Mouse (Mus musculus): ENCODE results near the gene Chchd2. TPM values are rescaled to one million over a fixed set of nuclear protein-coding genes. Genes with fewer than 3 reads are reported as not detected.

Chchd2 gene
- polyA plus RNA-seq, 1 experiment: 657 TPM

- WGBS: 25% methylated on average over 8 of the region's 8 CpGs
- H3K4me1 ChIP-seq (ENCODE audit: control insufficient read depth, insufficient read depth, low read length): peaks cover 1% of the 10 kb centered on the region; the same call in 1 of the 2 replicates
- no peak overlapping the region for H3K27ac ChIP-seq (ENCODE audit: control insufficient read depth, insufficient read depth, low read depth, low read length, poor library complexity)
- H3K4me3 ChIP-seq (replicated peaks; ENCODE audit: control insufficient read depth, low read depth, low read length): peak overlapping the region; percentile 85
- no peak for TF ChIP-seq POLR2A (IDR thresholded peaks at IDR 0.05; ENCODE audit: borderline replicate concordance, control insufficient read depth, low read depth, low read length)
- TF ChIP-seq CTCF (IDR thresholded peaks at IDR 0.05; ENCODE audit: control insufficient read depth, insufficient read depth, low read length): no peak
These were observed 39.8 kb downstream of the Chchd2 start for GRCm38 (mm10) chr5:129847558-129847820.

GRCm38 (mm10) chr5:129846752-129847557 lies 40.3 kb downstream of the Chchd2 start, which contains the start of gene Sumf2:
Gene Sumf2 (plus strand): TSS chr5:129846986.
- TF ChIP-seq POLR2A (IDR thresholded peaks at IDR 0.05; ENCODE audit: borderline replicate concordance, control insufficient read depth, low read depth, low read length) (peak; percentile 74; the same call in 1 of the 2 replicates), CTCF (IDR thresholded peaks at IDR 0.05; ENCODE audit: control insufficient read depth, insufficient read depth, low read length) (no peak)
- Histone ChIP-seq H3K4me3 (replicated peaks; ENCODE audit: control insufficient read depth, low read depth, low read length) (peak within 1 kb of the TSS; percentile 85), H3K27ac (ENCODE audit: control insufficient read depth, insufficient read depth, low read depth, low read length, poor library complexity) (no peak within 1 kb of the TSS), H3K4me1 (ENCODE audit: control insufficient read depth, insufficient read depth, low read length) (peaks cover 1% of the 10 kb centered on the region; the same call in 1 of the 2 replicates)
- 2% methylated on average over 22 of the region's 22 CpGs for WGBS

GRCm38 (mm10) chr5:129844848-129845247 lies 42.4 kb downstream of the Chchd2 start:
- Histone ChIP-seq H3K4me1 (ENCODE audit: control insufficient read depth, insufficient read depth, low read length) (peaks cover 1% of the 10 kb centered on the region; the same call in 1 of the 2 replicates), H3K4me3 (replicated peaks; ENCODE audit: control insufficient read depth, low read depth, low read length) (no peak overlapping the region), H3K27ac (ENCODE audit: control insufficient read depth, insufficient read depth, low read depth, low read length, poor library complexity) (no peak overlapping the region)
- TF ChIP-seq CTCF (IDR thresholded peaks at IDR 0.05; ENCODE audit: control insufficient read depth, insufficient read depth, low read length) (no peak), POLR2A (IDR thresholded peaks at IDR 0.05; ENCODE audit: borderline replicate concordance, control insufficient read depth, low read depth, low read length) (no peak)
- 89% methylated on average over 5 of the region's 5 CpGs for WGBS

Other genes starting within 250 kb of the Chchd2 start
- 1.5 TPM in 1 of 2 replicates, not detected in the other for gene Zfp11, start 217.4 kb downstream of the Chchd2 start, polyA plus RNA-seq (2011; ENCODE audit: insufficient read depth, insufficient read length, low replicate concordance, missing spikeins)
- not detected in 2 replicates for gene Sept14, start 179.0 kb downstream of the Chchd2 start, polyA plus RNA-seq (2011; ENCODE audit: insufficient read depth, insufficient read length, low replicate concordance, missing spikeins)
- gene Mrps17, start 172.0 kb downstream of the Chchd2 start, polyA plus RNA-seq (2011; ENCODE audit: insufficient read depth, insufficient read length, low replicate concordance, missing spikeins): 46.9 and 47.0 TPM in 2 replicates
- gene Nipsnap2, start 162.4 kb downstream of the Chchd2 start, polyA plus RNA-seq (2011; ENCODE audit: insufficient read depth, insufficient read length, low replicate concordance, missing spikeins): 18.7 and 24.9 TPM in 2 replicates
- 4.3 and 11.1 TPM in 2 replicates for gene Psph, start 100.0 kb downstream of the Chchd2 start, polyA plus RNA-seq (2011; ENCODE audit: insufficient read depth, insufficient read length, low replicate concordance, missing spikeins)
- gene Sumf2, start 40.5 kb downstream of the Chchd2 start, polyA plus RNA-seq (2011; ENCODE audit: insufficient read depth, insufficient read length, low replicate concordance, missing spikeins): 7.7 and 16.3 TPM in 2 replicates
- 1.5 TPM in 1 of 2 replicates, not detected in the other for gene Zbed5, start 8.3 kb upstream of the Chchd2 start, polyA plus RNA-seq (2011; ENCODE audit: insufficient read depth, insufficient read length, low replicate concordance, missing spikeins)
- 6.4 TPM in 1 of 2 replicates, not detected in the other for gene Phkg1, start 11.1 kb upstream of the Chchd2 start, polyA plus RNA-seq (2011; ENCODE audit: insufficient read depth, insufficient read length, low replicate concordance, missing spikeins)
- not detected in 2 replicates for gene Nupr1l, start 21.1 kb upstream of the Chchd2 start, polyA plus RNA-seq (2011; ENCODE audit: insufficient read depth, insufficient read length, low replicate concordance, missing spikeins)
- 14.4 and 15.2 TPM in 2 replicates for gene Vkorc1l1, start 54.5 kb upstream of the Chchd2 start, polyA plus RNA-seq (2011; ENCODE audit: insufficient read depth, insufficient read length, low replicate concordance, missing spikeins)
- 14.5 and 22.6 TPM in 2 replicates for gene Gusb, start 115.6 kb upstream of the Chchd2 start, polyA plus RNA-seq (2011; ENCODE audit: insufficient read depth, insufficient read length, low replicate concordance, missing spikeins)
- 14.9 and 37.1 TPM in 2 replicates for gene Asl, start 141.8 kb upstream of the Chchd2 start, polyA plus RNA-seq (2011; ENCODE audit: insufficient read depth, insufficient read length, low replicate concordance, missing spikeins)
- 10.5 and 18.0 TPM in 2 replicates for gene Crcp, start 141.8 kb upstream of the Chchd2 start, polyA plus RNA-seq (2011; ENCODE audit: insufficient read depth, insufficient read length, low replicate concordance, missing spikeins)
- gene Tpst1, start 185.9 kb upstream of the Chchd2 start, polyA plus RNA-seq (2011; ENCODE audit: insufficient read depth, insufficient read length, low replicate concordance, missing spikeins): 3.1 and 5.2 TPM in 2 replicates